Mouse (Mus musculus) limb, embryonic 14.5 days (tissue): ENCODE measurements around the gene Lin7b. TPM values are rescaled to one million over a fixed set of nuclear protein-coding genes. Genes with fewer than 3 reads are reported as not detected.

ENCODE experiments used
- ATAC-seq: fragments of 200-750 bp; cut with Nextera tagmentation; 2 replicates; pipeline ENCODE4 v1.8.0; 2017; ENCODE audit warnings: low read depth, moderate number of reproducible peaks, moderate TSS enrichment; ENCODE audit not compliant: low FRiP score
- DNase-seq: peaks from one replicate; pipeline ENCODE4 v3.0.0-alpha.2; 2015; ENCODE audit warnings: low spot score
- H3K27ac ChIP-seq: fragments of 300-500 bp; sonication (generic); replicated peaks from 2 replicates; pipeline ENCODE4 v1.5.1; 2014; ENCODE audit warnings: low read depth, mild to moderate bottlenecking, low read length, moderate library complexity, mixed read lengths
- H3K27me3 ChIP-seq: fragments of 300-500 bp; sonication (generic); 2 replicates; pipeline ENCODE4 v1.6.1; 2014; ENCODE audit warnings: low read length, mixed read lengths; ENCODE audit not compliant: control insufficient read depth, insufficient read depth
- H3K36me3 ChIP-seq: fragments of 300-500 bp; sonication (generic); 2 replicates; pipeline ENCODE4 v1.6.1; 2014; ENCODE audit warnings: mild to moderate bottlenecking, low read length, moderate library complexity, mixed read lengths; ENCODE audit not compliant: control insufficient read depth, insufficient read depth
- H3K4me1 ChIP-seq: fragments of 300-500 bp; sonication (generic); 2 replicates; pipeline ENCODE4 v1.6.1; 2014; ENCODE audit warnings: antibody characterized with exemption, low read length, mixed read lengths; ENCODE audit not compliant: control insufficient read depth, insufficient read depth
- H3K4me2 ChIP-seq: fragments of 300-500 bp; sonication (generic); replicated peaks from 2 replicates; pipeline ENCODE4 v1.6.1; 2014; ENCODE audit warnings: low read depth, mild to moderate bottlenecking, low read length, moderate library complexity; ENCODE audit not compliant: severe bottlenecking
- H3K4me3 ChIP-seq: fragments of 300-500 bp; sonication (generic); replicated peaks from 2 replicates; pipeline ENCODE4 v1.5.1; 2014; ENCODE audit warnings: low read length
- H3K9ac ChIP-seq: fragments of 300-500 bp; sonication (generic); 2 replicates; pipeline ENCODE4 v1.6.1; 2014; ENCODE audit warnings: mild to moderate bottlenecking, low read depth, low read length, moderate library complexity; ENCODE audit not compliant: severe bottlenecking
- H3K9me3 ChIP-seq: fragments of 300-500 bp; sonication (generic); 2 replicates; pipeline ENCODE4 v1.6.1; 2016; ENCODE audit warnings: low read length; ENCODE audit not compliant: control insufficient read depth
- POLR2A ChIP-seq: fragments of 200-500 bp; IDR thresholded peaks from 2 replicates; pipeline ENCODE4 v1.8.0; 2012; ENCODE audit warnings: inconsistent platforms, mild to moderate bottlenecking, moderate library complexity, borderline replicate concordance; ENCODE audit not compliant: insufficient read depth, insufficient read length; ENCODE audit errors: extremely low read depth
- WGBS: fragments of 180-500 bp; shearing (Covaris S2); extraction: QIAGEN DNeasy Blood & Tissue Kit; methylation state at CpG from one replicate; pipeline ENCODE4 v1.1.7; 2014; 5-methylcytosine and 5-hydroxymethylcytosine counted together
- polyA plus RNA-seq, 2 experiments: library from polyadenylated mRNA; depleted of rRNA in 1 of 2; stranded (reverse) in 1 of 2; unstranded in 1 of 2; fragments of >200 nt; fragmentation: Nextera tagmentation in 1 of 2; extraction: Ambion mirVana in 1 of 2; gene quantifications; 2 replicates each; pipeline versions ENCODE4 v1.2.1 to v1.2.3; 2012 to 2014

The Lin7b gene
- polyA plus RNA-seq, 2 experiments, result 1.7 to 4.7 TPM

- Histone ChIP-seq H3K4me3 (peak overlapping the region; percentile 74), H3K4me1 (peaks cover 11% of the 10 kb centered on the region), H3K4me2 (peak overlapping the region; percentile 88), H3K27ac (peak overlapping the region; percentile 98), H3K36me3 (peaks cover 27% of the 10 kb centered on the region), H3K9ac (peak overlapping the region; percentile 93), H3K9me3 (no peaks in the 10 kb centered on the region), H3K27me3 (no peaks in the 10 kb centered on the region)
- TF ChIP-seq POLR2A, result no peak
- 0% methylated on average over 19 of the region's 20 CpGs for WGBS
- ATAC-seq, result peak; percentile 71
- peak; percentile 78 for DNase-seq
Measured at GRCm38 (mm10) chr7:45395129-45395541, 24.8 kb upstream of the Lin7b start.

GRCm38 (mm10) chr7:45386077-45386476 is 15.7 kb upstream of the Lin7b start:
- TF ChIP-seq POLR2A, result no peak
- H3K36me3 ChIP-seq, result peaks cover 99% of the 10 kb centered on the region
- 84% methylated on average over 3 of the region's 3 CpGs for WGBS
- H3K4me2 ChIP-seq, result no peak overlapping the region
- no peaks in the 10 kb centered on the region for H3K9me3 ChIP-seq
- DNase-seq (no peak), ATAC-seq (no peak)
- H3K9ac ChIP-seq, result no peak overlapping the region
- H3K4me1 ChIP-seq, result no peaks in the 10 kb centered on the region
- no peak overlapping the region for H3K4me3 ChIP-seq
- H3K27me3 ChIP-seq, result no peaks in the 10 kb centered on the region
- H3K27ac ChIP-seq, result no peak overlapping the region

GRCm38 (mm10) chr7:45376057-45376456 is 5.7 kb upstream of the Lin7b start:
- H3K36me3 ChIP-seq, result peaks cover 85% of the 10 kb centered on the region
- ATAC-seq, result no peak
- no peak overlapping the region for H3K27ac ChIP-seq
- TF ChIP-seq POLR2A, result no peak
- H3K4me2 ChIP-seq, result no peak overlapping the region
- no peak overlapping the region for H3K4me3 ChIP-seq
- no peaks in the 10 kb centered on the region for H3K9me3 ChIP-seq
- no peaks in the 10 kb centered on the region for H3K27me3 ChIP-seq
- 90% methylated on average over 1 of the region's 1 CpGs for WGBS
- H3K4me1 ChIP-seq, result no peaks in the 10 kb centered on the region
- H3K9ac ChIP-seq, result no peak overlapping the region
- no peak for DNase-seq

DNA sequence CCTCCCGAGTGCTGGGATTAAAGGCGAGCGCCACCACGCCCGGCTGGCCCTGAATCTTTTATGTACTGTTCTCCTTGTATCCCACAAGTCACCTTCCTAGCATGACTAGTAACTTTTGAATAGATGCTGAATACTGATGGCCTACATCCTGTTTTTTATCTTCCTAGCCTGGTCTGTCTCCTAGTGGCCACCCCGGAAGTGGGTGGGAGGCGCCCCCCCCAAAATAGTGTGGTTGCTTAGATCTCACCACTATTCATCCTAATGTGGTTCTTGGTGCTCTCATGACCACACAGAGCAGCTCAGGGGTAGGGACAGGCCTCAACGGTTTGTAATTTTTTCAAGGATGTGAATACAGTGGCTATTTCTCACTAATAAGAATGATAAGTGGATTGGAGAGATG is 4.2 kb upstream of the Lin7b start:
- no peak for DNase-seq
- H3K9me3 ChIP-seq, result no peaks in the 10 kb centered on the region
- WGBS, result 94% methylated on average over 8 of the region's 8 CpGs
- no peak overlapping the region for H3K4me3 ChIP-seq
- no peak overlapping the region for H3K4me2 ChIP-seq
- H3K4me1 ChIP-seq, result peaks cover 4% of the 10 kb centered on the region; the same call in 1 of the 2 replicates
- H3K27me3 ChIP-seq, result peaks cover 5% of the 10 kb centered on the region; the same call in 1 of the 2 replicates
- H3K27ac ChIP-seq, result no peak overlapping the region
- no peak for TF ChIP-seq POLR2A
- peaks cover 72% of the 10 kb centered on the region for H3K36me3 ChIP-seq
- ATAC-seq, result no peak
- H3K9ac ChIP-seq, result no peak overlapping the region

- Histone ChIP-seq H3K4me3 (no peak overlapping the region), H3K9me3 (no peaks in the 10 kb centered on the region), H3K4me1 (peaks cover 4% of the 10 kb centered on the region; the same call in 1 of the 2 replicates), H3K27me3 (peaks cover 15% of the 10 kb centered on the region), H3K27ac (no peak overlapping the region), H3K36me3 (peaks cover 50% of the 10 kb centered on the region), H3K9ac (no peak overlapping the region), H3K4me2 (no peak overlapping the region)
- TF ChIP-seq POLR2A, result no peak
- ATAC-seq, result no peak
- no peak for DNase-seq
- WGBS, result 93% methylated on average over 5 of the region's 5 CpGs
Measured at GRCm38 (mm10) chr7:45372371-45372770, 2.0 kb upstream of the Lin7b start.
